Mouse (Mus musculus) left cerebral cortex, postnatal 10 days (tissue): ENCODE data around the gene 1700092M07Rik. TPM values are rescaled to one million over a fixed set of nuclear protein-coding genes. Genes with fewer than 3 reads are reported as not detected.

Experiments used
- DNase-seq, 2 experiments: peaks; one replicate each; pipeline ENCODE4 v3.0.0; 2021 to 2022; ENCODE audit warnings: low spot score in 2 of 2, mixed read lengths in 1 of 2; ENCODE audit errors: extremely low spot score in 1 of 2
- intact Hi-C: fragments of 180-260 bp; cut with DNase I; formaldehyde crosslinking; loops from one replicate; pipeline ENCODE4 v1.15.1; 2025
- microRNA-seq: library from miRNA; unstranded; fragments of <30 nt; microRNA quantifications from one replicate; pipeline ENCODE4 v1.2.0, GENCODE M21; 2022
- total RNA-seq, 2 experiments: library from RNA; stranded (reverse); gene quantifications; 2 replicates each; pipeline ENCODE4 v1.2.3; 2021

The 1700092M07Rik gene
- total RNA-seq, 2 experiments from 2014 or later, result 1.3 to 2.2 TPM

DNA sequence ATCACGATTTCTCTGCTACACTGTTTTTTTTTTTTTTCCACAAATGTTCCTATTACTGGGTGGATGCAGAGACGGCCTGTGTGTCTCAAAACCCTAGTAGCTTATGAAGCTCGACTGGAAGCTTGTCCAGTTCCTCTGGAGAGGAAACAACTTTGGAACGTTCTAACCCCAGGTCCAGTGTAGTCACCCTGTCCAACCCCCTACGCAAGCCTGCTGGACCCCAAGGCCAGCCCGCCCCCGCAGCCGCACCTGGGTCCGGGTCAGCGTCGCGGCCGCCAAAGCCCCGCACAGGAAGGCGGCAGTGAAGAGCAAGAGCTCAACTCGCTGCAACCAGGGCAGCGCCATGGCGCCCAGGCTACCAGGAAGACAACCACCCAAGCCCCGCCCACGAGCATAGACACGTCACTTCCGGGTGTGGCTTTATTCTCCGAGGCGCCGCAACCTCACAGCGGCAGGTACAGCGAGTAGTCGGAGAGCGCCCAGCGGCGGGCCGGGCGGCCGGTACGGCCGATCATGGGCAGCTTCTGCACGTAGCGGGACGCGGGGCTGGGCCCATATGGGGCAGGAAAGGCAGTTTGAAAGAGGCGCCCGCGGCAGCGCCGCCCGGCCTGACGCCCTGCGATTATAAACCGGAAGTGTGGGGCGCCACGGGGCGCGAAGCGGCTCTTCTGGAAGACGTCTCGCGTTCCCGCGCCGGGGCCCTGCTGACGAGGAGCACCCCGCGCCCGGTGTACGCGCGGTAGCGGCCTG, 33.7 kb downstream of the 1700092M07Rik start, which contains the start of gene Tmem179b:
Gene Tmem179b (minus strand): TSS at position 382 of the 750 bp plus-strand sequence.
- intact Hi-C loops, result loop anchor here (5.0 kb wide), 1 partner anchor 43 kb away; the partner anchor contains the start of gene Ttc9c
- DNase-seq, result peak; percentile 92 to 97

DNA sequence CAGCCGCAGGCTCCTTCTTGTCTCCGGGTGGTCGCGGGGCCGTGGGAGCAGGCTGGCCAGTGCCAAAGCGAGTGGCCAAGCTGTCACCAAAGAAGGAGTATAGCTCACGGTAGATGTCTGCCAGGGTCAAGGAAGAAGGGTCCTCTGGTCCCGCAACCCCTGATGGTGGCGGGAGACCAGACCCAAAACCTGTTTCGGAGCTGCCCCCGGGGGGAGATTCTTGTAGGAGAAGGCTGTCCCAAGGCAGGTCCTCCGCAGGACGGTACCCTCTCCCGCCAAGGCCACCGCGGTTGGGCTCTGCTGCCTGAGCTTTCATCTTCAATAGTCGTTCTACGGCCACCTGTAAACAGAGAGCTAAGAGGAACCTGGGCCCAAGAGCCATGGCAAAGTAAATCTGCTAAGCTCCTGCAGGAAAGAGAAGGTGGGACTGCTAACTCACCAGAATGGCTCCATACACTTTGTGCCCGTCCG, 34.5 kb downstream of the 1700092M07Rik start:
- intact Hi-C loops, result loop anchor here (5.0 kb wide), 1 partner anchor 42 kb away; the partner anchor contains the start of gene Ttc9c
- no peak for DNase-seq

GRCm38 (mm10) chr19:8786008-8786781, 45.7 kb downstream of the 1700092M07Rik start, which contains the start of gene Taf6l:
TSS of gene Taf6l (minus strand) at chr19:8786417.
- peak; percentile 92 to 93 for DNase-seq

GRCm38 (mm10) chr19:8788521-8788920, 48.0 kb downstream of the 1700092M07Rik start:
- intact Hi-C loops, result no loop called here
- DNase-seq, result no peak

More at GRCm38 (mm10) chr19:8786008-8786781, 45.7 kb downstream of the 1700092M07Rik start, which contains the start of gene Taf6l:
- intact Hi-C loops, result no loop called here

GRCm38 (mm10) chr19:8789171-8789570, 48.7 kb downstream of the 1700092M07Rik start:
- no peak for DNase-seq
- intact Hi-C loops, result no loop called here

DNA sequence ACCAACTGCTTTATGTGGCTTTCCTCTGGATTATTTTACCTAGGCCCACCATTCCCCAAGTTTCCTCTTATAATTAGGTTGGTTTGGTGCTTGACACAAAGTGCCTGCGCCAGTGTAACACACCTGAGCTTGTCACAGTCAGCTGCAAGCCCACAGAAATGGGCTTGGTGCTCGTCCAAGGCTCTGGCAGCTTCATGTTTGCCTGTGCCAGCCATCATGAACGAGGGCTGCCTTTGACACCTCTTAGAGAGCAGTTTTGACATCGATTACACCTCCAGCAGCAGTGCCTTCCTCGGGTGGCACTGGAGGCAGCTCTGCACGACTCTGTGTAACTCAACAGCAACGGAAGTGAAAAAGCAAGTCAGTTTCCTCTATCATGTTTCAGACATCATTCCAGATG, 49.7 kb downstream of the 1700092M07Rik start:
- intact Hi-C loops, result no loop called here
- no peak for DNase-seq

Small RNAs within 50 kb of the gene (microRNA-seq; reads per million reads assigned to microRNA genes)
- not detected for gene Mir6992

Other genes starting within 250 kb of the 1700092M07Rik start
- gene Slc22a8, start 149.5 kb upstream of the 1700092M07Rik start, total RNA-seq, result 10 to 100 TPM; 19.9 to 20.2 TPM
- gene Slc22a6, start 122.7 kb upstream of the 1700092M07Rik start, total RNA-seq, result 1 to 10 TPM; 4.9 to 5.9 TPM
- 100 to 1,000 TPM; 119 to 128 TPM for gene Chrm1, start 76.9 kb upstream of the 1700092M07Rik start, total RNA-seq
- gene Slc3a2, start 17.3 kb upstream of the 1700092M07Rik start, total RNA-seq, result 100 to 1,000 TPM; 195 to 198 TPM
- 10 to 100 TPM; 47.3 to 47.4 TPM for gene Wdr74, start 4.9 kb upstream of the 1700092M07Rik start, total RNA-seq
- gene Stx5a, start 695 bp downstream of the 1700092M07Rik start, total RNA-seq, result 10 to 100 TPM; 68.1 to 69.0 TPM
- 10 to 100 TPM; 72.7 to 76.2 TPM for gene Nxf1, start 16.4 kb downstream of the 1700092M07Rik start, total RNA-seq
- 10 to 100 TPM; 87.9 to 93.9 TPM for gene Tmem223, start 30.3 kb downstream of the 1700092M07Rik start, total RNA-seq
- 1 to 10 TPM; 7.2 to 8.9 TPM for gene Tmem179b, start 33.7 kb downstream of the 1700092M07Rik start, total RNA-seq
- gene Taf6l, start 45.7 kb downstream of the 1700092M07Rik start, total RNA-seq, result 10 to 100 TPM; 16.4 to 17.8 TPM
- gene Polr2g, start 57.9 kb downstream of the 1700092M07Rik start, total RNA-seq, result 100 to 1,000 TPM; 109 to 110 TPM
- 1 to 10 TPM; 4.5 to 5.5 TPM for gene Zbtb3, start 61.8 kb downstream of the 1700092M07Rik start, total RNA-seq
- 10 to 100 TPM; 27.7 to 29.0 TPM for gene Ttc9c, start 78.6 kb downstream of the 1700092M07Rik start, total RNA-seq
- 10 to 100 TPM; 98.6 to 98.9 TPM for gene Hnrnpul2, start 79.3 kb downstream of the 1700092M07Rik start, total RNA-seq
- 1 to 10 TPM in 1 of 2 experiments, not detected in 1; 1.9 TPM for gene AC129217.1, start 89.1 kb downstream of the 1700092M07Rik start, total RNA-seq
- 10 to 100 TPM; 96.1 to 97.0 TPM for gene Bscl2, start 96.7 kb downstream of the 1700092M07Rik start, total RNA-seq
- 100 to 1,000 TPM; 319 to 328 TPM for gene Gng3, start 98.5 kb downstream of the 1700092M07Rik start, total RNA-seq
- 1 to 10 TPM in 1 of 2 experiments, under 1 TPM in 1; 0.43 to 1.0 TPM for gene Lrrn4cl, start 110.0 kb downstream of the 1700092M07Rik start, total RNA-seq
- 100 to 1,000 TPM; 101 TPM for gene Ubxn1, start 130.8 kb downstream of the 1700092M07Rik start, total RNA-seq
- gene Uqcc3, start 140.2 kb downstream of the 1700092M07Rik start, total RNA-seq, result 10 to 100 TPM; 26.1 to 33.3 TPM
- gene Lbhd1, start 143.0 kb downstream of the 1700092M07Rik start, total RNA-seq, result 1 to 10 TPM; 3.4 to 7.9 TPM
- gene Gm49403, start 143.2 kb downstream of the 1700092M07Rik start, total RNA-seq, result not detected
- 10 to 100 TPM; 19.5 to 23.4 TPM for gene 1810009A15Rik, start 148.1 kb downstream of the 1700092M07Rik start, total RNA-seq
- gene Gm49416, start 148.2 kb downstream of the 1700092M07Rik start, total RNA-seq, result 1 to 10 TPM in 1 of 2 experiments, not detected in 1; 1.7 TPM
- gene Ints5, start 152.3 kb downstream of the 1700092M07Rik start, total RNA-seq, result 10 to 100 TPM; 22.0 to 23.1 TPM
- 10 to 100 TPM; 94.4 to 96.8 TPM for gene Ganab, start 157.4 kb downstream of the 1700092M07Rik start, total RNA-seq
- 100 to 1,000 TPM; 141 to 144 TPM for gene B3gat3, start 179.7 kb downstream of the 1700092M07Rik start, total RNA-seq
- 1 to 10 TPM; 2.1 to 2.4 TPM for gene Rom1, start 188.6 kb downstream of the 1700092M07Rik start, total RNA-seq
- gene Eml3, start 188.8 kb downstream of the 1700092M07Rik start, total RNA-seq, result 1 to 10 TPM; 7.5 to 8.5 TPM
- 10 to 100 TPM; 50.2 to 52.4 TPM for gene Mta2, start 201.2 kb downstream of the 1700092M07Rik start, total RNA-seq
- gene Tut1, start 213.1 kb downstream of the 1700092M07Rik start, total RNA-seq, result 10 to 100 TPM; 14.6 to 16.0 TPM
- gene Eef1g, start 226.3 kb downstream of the 1700092M07Rik start, total RNA-seq, result 100 to 1,000 TPM; 228 to 251 TPM
- gene Ahnak, start 248.6 kb downstream of the 1700092M07Rik start, total RNA-seq, result 10 to 100 TPM; 14.5 to 17.8 TPM